Mouse (Mus musculus) intestine, embryonic 15.5 days (tissue): ENCODE measurements at regions not wholly inside any gene's neighbourhood (a gene's known extent, or its start where the extent isn't known, plus 50 kb on each side); places are given as distances from the start of the nearest gene placed in this dataset.

ENCODE experiments used
- ATAC-seq: fragments of 200-750 bp; cut with Nextera tagmentation; 2 replicates; pipeline ENCODE4 v1.8.0; 2017; ENCODE audit warnings: moderate TSS enrichment, moderate library complexity
- H3K27ac ChIP-seq: fragments of 300-500 bp; sonication (generic); 2 replicates; pipeline ENCODE4 v1.5.1; 2015; ENCODE audit warnings: mild to moderate bottlenecking, inconsistent platforms
- H3K27me3 ChIP-seq: fragments of 300-500 bp; sonication (generic); replicated peaks from 2 replicates; pipeline ENCODE4 v1.6.1; 2015; ENCODE audit warnings: inconsistent platforms
- H3K36me3 ChIP-seq: fragments of 300-500 bp; sonication (generic); 2 replicates; pipeline ENCODE4 v1.6.1; 2015; ENCODE audit warnings: inconsistent platforms
- H3K4me1 ChIP-seq: fragments of 300-500 bp; sonication (generic); replicated peaks from 2 replicates; pipeline ENCODE4 v1.6.1; 2015; ENCODE audit warnings: inconsistent platforms
- H3K4me2 ChIP-seq: fragments of 300-500 bp; sonication (generic); replicated peaks from 2 replicates; pipeline ENCODE4 v1.6.1; 2015; ENCODE audit warnings: mild to moderate bottlenecking, inconsistent platforms
- H3K4me3 ChIP-seq: fragments of 300-500 bp; sonication (generic); replicated peaks from 2 replicates; pipeline ENCODE4 v1.5.1; 2015; ENCODE audit warnings: inconsistent platforms
- H3K9ac ChIP-seq: fragments of 300-500 bp; sonication (generic); 2 replicates; pipeline ENCODE4 v1.6.1; 2015; ENCODE audit warnings: inconsistent platforms
- H3K9me3 ChIP-seq: fragments of 300-500 bp; sonication (generic); 2 replicates; pipeline ENCODE4 v1.6.1; 2016; ENCODE audit warnings: inconsistent platforms
- WGBS: fragments of 180-500 bp; shearing (Covaris S2); methylation state at CpG from one replicate; pipeline ENCODE4 v1.1.7; 2015; 5-methylcytosine and 5-hydroxymethylcytosine counted together

GRCm38 (mm10) chrX:121533360-121533759, 863.8 kb downstream of the Nap1l3 start:
- no peaks in the 10 kb centered on the region for H3K4me1 ChIP-seq
- no peak for ATAC-seq
- no peak overlapping the region for H3K27ac ChIP-seq
- H3K9me3 ChIP-seq: no peaks in the 10 kb centered on the region
- H3K4me2 ChIP-seq: no peak overlapping the region
- H3K36me3 ChIP-seq: no peaks in the 10 kb centered on the region
- H3K4me3 ChIP-seq: no peak overlapping the region
- WGBS: 96% methylated on average over 2 of the region's 2 CpGs
- H3K27me3 ChIP-seq: no peaks in the 10 kb centered on the region
- no peak overlapping the region for H3K9ac ChIP-seq

DNA sequence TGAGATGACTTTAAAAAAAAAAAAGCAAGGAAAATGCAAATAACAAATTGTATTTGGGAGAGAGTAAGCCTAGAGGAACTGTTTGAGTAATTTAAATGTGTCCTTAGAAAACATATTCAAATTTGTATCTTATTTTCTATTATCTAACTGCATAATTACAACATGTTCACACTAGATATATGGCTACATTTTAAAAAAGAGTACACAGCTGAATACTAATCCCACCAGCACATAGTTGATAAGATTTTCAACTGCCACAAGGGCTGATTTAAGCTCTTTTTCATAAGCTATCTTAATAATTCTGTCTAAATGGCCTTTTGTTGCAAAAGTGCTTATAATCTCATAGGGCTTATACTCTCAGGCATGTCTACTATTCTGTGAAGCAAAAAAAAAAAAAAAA, 877.4 kb downstream of the Nap1l3 start:
- Histone ChIP-seq H3K4me1 (no peaks in the 10 kb centered on the region), H3K27me3 (no peaks in the 10 kb centered on the region), H3K9ac (no peak overlapping the region), H3K27ac (no peak overlapping the region), H3K9me3 (no peaks in the 10 kb centered on the region), H3K4me2 (no peak overlapping the region), H3K36me3 (no peaks in the 10 kb centered on the region), H3K4me3 (no peak overlapping the region)
- no peak for ATAC-seq

DNA sequence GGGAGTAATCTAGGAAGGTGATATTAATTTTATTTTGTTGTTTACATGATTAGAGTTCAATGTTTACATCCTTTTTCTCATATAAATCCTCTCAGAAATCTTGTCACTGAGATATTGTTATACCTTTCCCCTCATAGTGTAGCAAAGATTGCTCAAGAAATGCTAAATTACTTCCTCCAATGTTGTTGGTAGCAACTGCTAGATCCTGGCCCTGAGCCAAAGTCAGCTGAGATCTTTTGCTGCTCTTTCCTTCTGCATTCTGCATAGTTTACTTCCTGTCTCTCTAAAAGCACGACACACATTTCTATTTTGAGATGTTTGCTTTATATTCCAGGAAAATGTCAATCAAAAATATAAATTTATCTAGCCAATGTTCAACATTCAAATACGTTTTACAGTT, 899.5 kb downstream of the Nap1l3 start:
- ATAC-seq: no peak
- H3K4me3 ChIP-seq: no peak overlapping the region
- 24% methylated on average over 2 of the region's 2 CpGs for WGBS

DNA sequence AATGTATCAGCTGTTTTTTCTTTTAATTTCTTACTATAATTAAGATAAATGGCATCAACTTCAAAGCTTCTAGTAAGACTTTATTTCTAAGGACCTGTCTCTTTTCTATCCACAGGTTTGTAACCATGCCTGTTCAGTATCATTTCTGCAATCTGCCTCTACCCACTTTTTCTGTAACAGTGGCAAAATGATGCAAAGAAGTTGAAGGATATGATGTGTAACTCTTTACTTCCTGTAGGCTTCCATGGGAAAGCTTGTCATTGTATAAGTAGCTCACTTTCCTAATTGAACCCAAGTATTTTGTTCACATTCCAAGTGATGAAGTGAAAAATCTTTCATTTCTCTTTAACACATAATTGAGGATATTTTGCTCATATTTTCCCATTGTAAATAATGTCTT, 900.0 kb downstream of the Nap1l3 start:
- Histone ChIP-seq H3K4me3 (no peak overlapping the region), H3K4me2 (no peak overlapping the region), H3K36me3 (no peaks in the 10 kb centered on the region), H3K9me3 (no peaks in the 10 kb centered on the region), H3K27ac (no peak overlapping the region), H3K4me1 (no peaks in the 10 kb centered on the region), H3K27me3 (no peaks in the 10 kb centered on the region), H3K9ac (no peak overlapping the region)
- ATAC-seq: no peak

More for the DNA sequence above, 899.5 kb downstream of the Nap1l3 start:
- no peak overlapping the region for H3K9ac ChIP-seq
- no peak overlapping the region for H3K27ac ChIP-seq
- no peaks in the 10 kb centered on the region for H3K9me3 ChIP-seq
- no peaks in the 10 kb centered on the region for H3K27me3 ChIP-seq
- H3K4me2 ChIP-seq: no peak overlapping the region
- H3K4me1 ChIP-seq: no peaks in the 10 kb centered on the region
- H3K36me3 ChIP-seq: no peaks in the 10 kb centered on the region

- no peak for ATAC-seq
- Histone ChIP-seq H3K27ac (no peak overlapping the region), H3K27me3 (no peaks in the 10 kb centered on the region), H3K4me3 (no peak overlapping the region), H3K4me1 (no peaks in the 10 kb centered on the region), H3K9me3 (no peaks in the 10 kb centered on the region), H3K9ac (no peak overlapping the region), H3K4me2 (0 out of 2 replicates have a peak overlapping the region, but pooled peaks have one; percentile 11), H3K36me3 (no peaks in the 10 kb centered on the region)
- 16% methylated on average over 4 of the region's 4 CpGs for WGBS
These were observed 917.7 kb downstream of the Nap1l3 start for GRCm38 (mm10) chrX:121479402-121479989.

DNA sequence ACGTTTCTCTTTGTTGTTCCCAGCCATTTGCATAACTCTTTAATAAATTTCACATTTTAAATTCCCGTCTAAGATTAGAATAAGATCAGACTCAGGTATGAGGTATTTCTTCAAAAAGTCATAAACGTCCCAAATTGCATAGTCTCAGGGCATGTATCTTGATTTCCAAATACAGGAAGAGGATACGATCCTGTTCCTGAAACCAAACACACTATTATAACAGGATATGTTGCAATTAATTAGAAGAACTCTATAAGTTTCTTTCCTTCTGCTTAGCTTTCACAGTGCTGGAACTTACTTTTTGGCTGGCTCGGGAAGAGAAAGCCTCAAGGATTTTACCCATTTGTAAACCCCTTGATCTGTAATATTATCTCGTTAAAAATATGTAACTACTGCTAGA, 968.1 kb downstream of the Nap1l3 start:
- Histone ChIP-seq H3K36me3 (no peaks in the 10 kb centered on the region), H3K9me3 (no peaks in the 10 kb centered on the region), H3K4me2 (no peak overlapping the region), H3K27me3 (no peaks in the 10 kb centered on the region), H3K27ac (no peak overlapping the region), H3K4me3 (no peak overlapping the region), H3K9ac (no peak overlapping the region), H3K4me1 (no peaks in the 10 kb centered on the region)
- 77% methylated on average over 6 of the region's 6 CpGs for WGBS
- no peak for ATAC-seq
